Mouse (Mus musculus) heart, postnatal 0 days (tissue): ENCODE measurements at regions not wholly inside any gene's neighbourhood (a gene's known extent, or its start where the extent isn't known, plus 50 kb on each side); places are given as distances from the start of the nearest gene placed in this dataset.

ENCODE experiments used
- ATAC-seq: fragments of 200-750 bp; cut with Nextera tagmentation; 2 replicates; pipeline ENCODE4 v1.8.0; 2017; ENCODE audit warnings: low read depth, moderate number of reproducible peaks, moderate library complexity; ENCODE audit not compliant: insufficient read depth
- DNase-seq: peaks from one replicate; pipeline ENCODE4 v3.0.0-alpha.2; 2016; ENCODE audit warnings: low spot score
- H3K27ac ChIP-seq: fragments of 300-500 bp; sonication (generic); 2 replicates; pipeline ENCODE4 v1.5.1; 2014; ENCODE audit warnings: low read depth, mild to moderate bottlenecking
- H3K27me3 ChIP-seq: fragments of 300-500 bp; sonication (generic); 2 replicates; pipeline ENCODE4 v1.6.1; 2014; ENCODE audit warnings: low read length, mixed read lengths; ENCODE audit not compliant: control insufficient read depth, insufficient read depth
- H3K36me3 ChIP-seq: fragments of 300-500 bp; sonication (generic); replicated peaks from 2 replicates; pipeline ENCODE4 v1.6.1; 2014; ENCODE audit warnings: low read length, mixed read lengths; ENCODE audit not compliant: control insufficient read depth, insufficient read depth
- H3K4me1 ChIP-seq: fragments of 300-500 bp; sonication (generic); 2 replicates; pipeline ENCODE4 v1.6.1; 2014; ENCODE audit warnings: antibody characterized with exemption; ENCODE audit not compliant: control insufficient read depth, insufficient read depth
- H3K4me2 ChIP-seq: fragments of 300-500 bp; sonication (generic); 2 replicates; pipeline ENCODE4 v1.6.1; 2014; ENCODE audit warnings: low read depth, mild to moderate bottlenecking, low read length, moderate library complexity
- H3K4me3 ChIP-seq: fragments of 300-500 bp; sonication (generic); 2 replicates; pipeline ENCODE4 v1.5.1; 2014; ENCODE audit warnings: low read depth, low read length
- H3K9ac ChIP-seq: fragments of 300-500 bp; sonication (generic); replicated peaks from 2 replicates; pipeline ENCODE4 v1.6.1; 2014; ENCODE audit warnings: low read depth, low read length, mixed read lengths
- H3K9me3 ChIP-seq: fragments of 300-500 bp; sonication (generic); replicated peaks from 2 replicates; pipeline ENCODE4 v1.6.1; 2016; ENCODE audit warnings: low read length; ENCODE audit not compliant: control insufficient read depth
- CTCF ChIP-seq: IDR thresholded peaks from 2 replicates; pipeline ENCODE4 v1.5.1; 2016; ENCODE audit warnings: antibody characterized with exemption, control low read depth, low read depth
- EP300 ChIP-seq: IDR thresholded peaks from 2 replicates; pipeline ENCODE4 v1.6.1; 2016; ENCODE audit warnings: antibody characterized with exemption, low read depth
- WGBS: fragments of 180-500 bp; shearing (Covaris S2); extraction: QIAGEN DNeasy Blood & Tissue Kit; methylation state at CpG from one replicate; pipeline ENCODE4 v1.1.7; 2014; 5-methylcytosine and 5-hydroxymethylcytosine counted together

DNA sequence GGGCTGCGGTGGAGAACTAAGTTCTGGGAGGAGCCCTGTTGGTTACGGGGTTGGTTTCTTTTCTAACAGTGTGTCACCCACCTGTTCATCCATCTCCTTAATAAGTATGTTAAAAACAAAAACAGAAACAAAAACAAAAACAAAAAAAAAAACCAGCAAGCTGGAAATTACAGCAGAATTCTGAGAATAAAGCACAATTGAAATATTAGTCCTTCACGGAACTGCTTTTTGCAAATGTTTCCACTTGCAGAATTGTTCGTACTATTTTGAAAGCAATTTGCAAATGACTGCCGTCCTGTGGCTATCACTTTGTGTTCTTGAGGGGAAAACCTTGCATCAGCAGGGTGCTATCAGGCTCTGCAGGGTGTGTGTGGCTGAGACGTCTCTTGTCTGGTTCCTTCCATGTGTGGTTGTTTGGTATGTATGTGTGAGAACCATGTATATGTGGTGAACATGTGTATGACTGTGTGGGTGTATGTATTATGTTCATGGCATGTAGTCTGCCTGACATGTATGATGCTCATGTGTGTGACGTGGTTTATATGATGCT lies 53.3 kb upstream of the Mphosph6 start:
- 78% methylated on average over 7 of the region's 7 CpGs for WGBS
- DNase-seq (no peak), ATAC-seq (no peak)
- Histone ChIP-seq H3K9me3 (no peaks in the 10 kb centered on the region), H3K27me3 (no peaks in the 10 kb centered on the region), H3K27ac (no peak overlapping the region), H3K9ac (no peak overlapping the region), H3K4me3 (no peak overlapping the region), H3K36me3 (no peaks in the 10 kb centered on the region), H3K4me2 (no peak overlapping the region), H3K4me1 (0 out of 2 replicates have a peak, but pooled peaks cover 8% of the 10 kb centered on the region)
- TF ChIP-seq EP300 (no peak), CTCF (no peak)

DNA sequence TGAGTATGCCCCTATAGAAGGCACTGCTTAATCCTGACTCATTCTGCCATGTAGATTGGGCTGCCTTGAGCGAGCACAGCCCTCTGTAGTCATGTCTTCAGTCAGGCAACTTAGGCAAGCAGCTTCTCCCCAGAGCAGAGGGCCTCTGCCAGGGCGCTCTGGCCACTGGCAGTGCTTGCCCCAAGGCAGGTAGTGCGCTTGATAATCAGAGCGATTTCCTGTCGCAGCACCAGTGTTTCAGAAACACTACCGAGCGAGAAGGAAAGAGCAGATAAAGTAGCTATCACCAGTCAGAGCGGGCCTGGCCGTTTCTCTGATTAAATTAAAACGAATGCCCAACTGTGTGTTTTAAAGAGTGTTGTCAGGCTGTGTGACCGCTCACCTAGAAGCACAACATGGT lies 52.6 kb upstream of the Mphosph6 start:
- Histone ChIP-seq H3K27ac (no peak overlapping the region), H3K4me2 (no peak overlapping the region), H3K4me1 (0 out of 2 replicates have a peak, but pooled peaks cover under 1% of the 10 kb centered on the region), H3K9ac (no peak overlapping the region), H3K27me3 (no peaks in the 10 kb centered on the region), H3K9me3 (no peaks in the 10 kb centered on the region), H3K36me3 (no peaks in the 10 kb centered on the region), H3K4me3 (no peak overlapping the region)
- TF ChIP-seq CTCF = no peak
- no peak for TF ChIP-seq EP300
- DNase-seq (no peak), ATAC-seq (no peak)
- 45% methylated on average over 11 of the region's 11 CpGs for WGBS

DNA sequence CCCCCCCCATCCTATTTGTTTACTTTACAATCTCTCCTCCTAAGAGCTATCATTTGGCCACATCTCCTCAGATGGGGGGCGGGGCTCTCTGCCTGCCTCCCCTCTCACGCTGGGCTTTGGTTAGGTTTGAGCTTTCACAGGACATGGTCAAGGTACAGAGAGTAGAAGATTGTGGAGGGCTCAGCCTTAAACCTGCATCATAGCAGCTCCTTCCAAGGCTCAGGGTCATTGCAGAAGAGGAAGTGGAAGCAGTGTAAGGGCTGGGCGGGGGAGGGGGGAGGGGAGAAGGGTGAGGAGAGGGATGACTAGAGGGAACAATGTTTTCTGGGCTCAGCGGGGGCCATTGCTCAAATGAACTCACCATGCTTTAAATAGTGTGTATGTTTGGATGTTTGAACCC lies 51.7 kb upstream of the Mphosph6 start:
- Histone ChIP-seq H3K9me3 (no peaks in the 10 kb centered on the region), H3K4me1 (no peaks in the 10 kb centered on the region), H3K36me3 (no peaks in the 10 kb centered on the region), H3K27ac (no peak overlapping the region), H3K9ac (no peak overlapping the region), H3K27me3 (no peaks in the 10 kb centered on the region), H3K4me3 (no peak overlapping the region), H3K4me2 (no peak overlapping the region)
- ATAC-seq (no peak), DNase-seq (no peak)
- 36% methylated on average over 4 of the region's 4 CpGs for WGBS
- TF ChIP-seq EP300 (no peak), CTCF (no peak)

DNA sequence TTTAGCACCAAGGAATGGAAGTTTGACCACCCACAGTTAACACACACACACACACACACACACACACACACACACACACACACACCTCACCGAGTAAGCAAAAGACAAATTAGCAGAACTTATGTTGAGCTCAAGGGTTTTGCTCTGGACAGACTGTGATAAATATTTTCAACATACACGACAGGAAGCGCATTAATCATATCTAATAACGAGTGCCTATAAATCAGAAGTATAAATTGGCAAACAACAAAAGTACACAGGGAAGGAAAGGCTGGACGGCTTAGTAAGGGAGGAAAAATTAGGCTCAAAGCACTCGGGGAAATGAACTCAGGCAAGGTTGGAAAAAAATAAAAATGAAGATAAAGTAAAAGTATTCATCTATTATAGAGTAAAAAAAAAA lies 50.8 kb upstream of the Mphosph6 start:
- TF ChIP-seq CTCF = no peak
- TF ChIP-seq EP300 = no peak
- H3K4me3 ChIP-seq = no peak overlapping the region
- ATAC-seq = no peak
- DNase-seq = no peak
- no peak overlapping the region for H3K4me2 ChIP-seq
- no peaks in the 10 kb centered on the region for H3K9me3 ChIP-seq
- no peak overlapping the region for H3K27ac ChIP-seq
- no peak overlapping the region for H3K9ac ChIP-seq
- H3K4me1 ChIP-seq = no peaks in the 10 kb centered on the region
- H3K36me3 ChIP-seq = no peaks in the 10 kb centered on the region
- no peaks in the 10 kb centered on the region for H3K27me3 ChIP-seq
- WGBS = 71% methylated on average over 6 of the region's 6 CpGs
